Mouse (Mus musculus): ENCODE measurements around the gene Trip6.

GRCm38 (mm10) chr5:137351394-137351793 lies 37.2 kb upstream of the Trip6 start:
- TF ChIP-seq CTCF (IDR thresholded peaks at IDR 0.05; ENCODE audit: low read depth) (no peak), EP300 (optimal IDR thresholded peaks at IDR 0.05) (no peak)

All from stomach, postnatal 0 days (tissue).